Comparison of ENCODE assay signal across 15 mouse cellular contexts in genomic region chr2:163397071-163397470, GRCm38 (mm10). TPM values are rescaled to one million over a fixed set of nuclear protein-coding genes. Genes with fewer than 3 reads are reported as not detected.
DNase-seq lines count a peak whose midpoint lies in the region; ATAC-seq and TF ChIP-seq lines count a peak whose summit lies in the region.
"Had no signal": no experiment of that assay in that cellular context is flagged by ENCODE, and none has a peak within 500 bp of the region (broad histone marks: within the 10 kb centered on the region; RNA-seq: fewer than 3 reads in every experiment).

No protein-coding gene starts in this region.

- H3K9ac ChIP-seq in kidney, postnatal 0 days (ENCODE audit: low read depth, low read length): peak overlapping the region; percentile 40; the same call in 1 of the 2 replicates
- 0 out of 2 replicates have a peak overlapping the region, but pooled peaks have one; percentile 30 for H3K9ac ChIP-seq in embryonic facial prominence, embryonic 14.5 days (ENCODE audit: low read depth, low read length)
- peak overlapping the region; percentile 22; the same call in 1 of the 2 replicates for H3K9ac ChIP-seq in limb, embryonic 14.5 days (ENCODE audit: low read depth, low read length, severe bottlenecking)
- H3K9ac ChIP-seq in liver, embryonic 11.5 days (ENCODE audit: low read depth, low read length): no peak overlapping the region

- peak; percentile 92 for DNase-seq in heart, adult 11 months
- no peak for DNase-seq in heart, adult 8-10 months (ENCODE audit: low spot score)
- DNase-seq in kidney, postnatal 0 days (ENCODE audit: low spot score): no peak
- no peak for DNase-seq in kidney, adult 11 months
- no peak for DNase-seq in embryonic facial prominence, embryonic 14.5 days (ENCODE audit: low spot score)
- no peak for DNase-seq in limb, embryonic 14.5 days (ENCODE audit: low spot score)
- DNase-seq in layer of hippocampus, postnatal 25 days (ENCODE audit: extremely low spot score in 1 of 2, low spot score in 1 of 2): no peak
- no peak for DNase-seq in liver, embryonic 11.5 days (ENCODE audit: low spot score)
- DNase-seq: cerebellum, postnatal 25 days; layer of hippocampus, adult 9-11 months; right cerebral cortex, adult 18-20 months had no signal

- peak overlapping the region; percentile 55 for H3K4me2 ChIP-seq in kidney, postnatal 0 days (ENCODE audit: low read length)
- peak overlapping the region; percentile 41 for H3K4me2 ChIP-seq in embryonic facial prominence, embryonic 14.5 days (ENCODE audit: low read depth, low read length)
- H3K4me2 ChIP-seq in limb, embryonic 14.5 days (replicated peaks; ENCODE audit: low read depth, low read length, severe bottlenecking): peak overlapping the region; percentile 32; the same call in 1 of the 2 replicates
- no peak overlapping the region for H3K4me2 ChIP-seq in liver, embryonic 11.5 days

- no peak for TF ChIP-seq CTCF in kidney, postnatal 0 days (IDR thresholded peaks at IDR 0.05; ENCODE audit: low read depth)

- no peaks in the 10 kb centered on the region for H3K36me3 ChIP-seq in kidney, postnatal 0 days (ENCODE audit: insufficient read depth, low read length)
- no peaks in the 10 kb centered on the region for H3K36me3 ChIP-seq in embryonic facial prominence, embryonic 14.5 days (ENCODE audit: control insufficient read depth, insufficient read depth, low read length)
- H3K36me3 ChIP-seq in limb, embryonic 14.5 days (ENCODE audit: control insufficient read depth, insufficient read depth, low read length): no peaks in the 10 kb centered on the region
- no peaks in the 10 kb centered on the region for H3K36me3 ChIP-seq in liver, embryonic 11.5 days (ENCODE audit: control insufficient read depth, insufficient read depth, low read length)
- H3K36me3 ChIP-seq: G1E; midbrain, embryonic 10.5 days had no signal

- H3K4me1 ChIP-seq in kidney, postnatal 0 days (replicated peaks; ENCODE audit: insufficient read depth, low read length): peaks cover 13% of the 10 kb centered on the region
- H3K4me1 ChIP-seq in embryonic facial prominence, embryonic 14.5 days (ENCODE audit: control insufficient read depth, insufficient read depth, low read length): peaks cover 8% of the 10 kb centered on the region
- peaks cover 6% of the 10 kb centered on the region; the same call in 1 of the 2 replicates for H3K4me1 ChIP-seq in limb, embryonic 14.5 days (ENCODE audit: control insufficient read depth, insufficient read depth, low read length)
- H3K4me1 ChIP-seq in liver, embryonic 11.5 days (replicated peaks; ENCODE audit: control insufficient read depth, insufficient read depth, low read length): no peaks in the 10 kb centered on the region; the same call in 1 of the 2 replicates

- peak overlapping the region; percentile 28 for H3K4me3 ChIP-seq in kidney, postnatal 0 days (replicated peaks; ENCODE audit: low read depth, low read length)
- peak overlapping the region; percentile 20; the same call in 1 of the 2 replicates for H3K4me3 ChIP-seq in embryonic facial prominence, embryonic 14.5 days (ENCODE audit: low read depth, low read length)
- no peak overlapping the region for H3K4me3 ChIP-seq in limb, embryonic 14.5 days (replicated peaks; ENCODE audit: low read length)
- H3K4me3 ChIP-seq in liver, embryonic 11.5 days (ENCODE audit: low read depth, low read length): no peak overlapping the region

- H3K9me3 ChIP-seq in kidney, postnatal 0 days (replicated peaks; ENCODE audit: low read length): no peaks in the 10 kb centered on the region
- no peaks in the 10 kb centered on the region for H3K9me3 ChIP-seq in embryonic facial prominence, embryonic 14.5 days (ENCODE audit: control insufficient read depth, low read length)
- H3K9me3 ChIP-seq in limb, embryonic 14.5 days (ENCODE audit: control insufficient read depth, low read length): no peaks in the 10 kb centered on the region
- no peaks in the 10 kb centered on the region for H3K9me3 ChIP-seq in liver, embryonic 11.5 days (ENCODE audit: control insufficient read depth, low read length)
- H3K9me3 ChIP-seq: G1E; midbrain, embryonic 10.5 days had no signal

- no peak for TF ChIP-seq POLR2A in limb, embryonic 14.5 days (IDR thresholded peaks at IDR 0.05; ENCODE audit: borderline replicate concordance, extremely low read depth, insufficient read depth, insufficient read length)

- H3K27ac ChIP-seq in kidney, postnatal 0 days: no peak overlapping the region
- no peak overlapping the region for H3K27ac ChIP-seq in embryonic facial prominence, embryonic 14.5 days (replicated peaks; ENCODE audit: low read depth, low read length)
- H3K27ac ChIP-seq in limb, embryonic 14.5 days (replicated peaks; ENCODE audit: low read depth, low read length): no peak overlapping the region
- no peak overlapping the region for H3K27ac ChIP-seq in liver, embryonic 11.5 days (ENCODE audit: low read depth, low read length)

- ATAC-seq in kidney, postnatal 0 days (replicated peaks; ENCODE audit: low FRiP score, low read depth): no peak; the same call in 1 of the 2 replicates
- no peak for ATAC-seq in embryonic facial prominence, embryonic 14.5 days (ENCODE audit: low read depth)
- ATAC-seq in limb, embryonic 14.5 days (ENCODE audit: low FRiP score, low read depth): no peak
- ATAC-seq in liver, embryonic 11.5 days (replicated peaks; ENCODE audit: low FRiP score): no peak
- ATAC-seq: hindbrain, embryonic 16.5 days had no signal

- no peaks in the 10 kb centered on the region for H3K27me3 ChIP-seq in kidney, postnatal 0 days (ENCODE audit: insufficient read depth, low read length)
- H3K27me3 ChIP-seq in embryonic facial prominence, embryonic 14.5 days (replicated peaks; ENCODE audit: control insufficient read depth, insufficient read depth, low read length): no peaks in the 10 kb centered on the region
- H3K27me3 ChIP-seq in limb, embryonic 14.5 days (ENCODE audit: control insufficient read depth, insufficient read depth, low read length): no peaks in the 10 kb centered on the region
- H3K27me3 ChIP-seq in liver, embryonic 11.5 days (replicated peaks; ENCODE audit: control insufficient read depth, insufficient read depth, low read length): 0 out of 2 replicates have a peak, but pooled peaks cover 4% of the 10 kb centered on the region

- WGBS in kidney, postnatal 0 days: 85% methylated on average over 19 of the region's 19 CpGs
- 87% methylated on average over 19 of the region's 19 CpGs for WGBS in embryonic facial prominence, embryonic 14.5 days
- WGBS in limb, embryonic 14.5 days: 86% methylated on average over 19 of the region's 19 CpGs
- 81% methylated on average over 19 of the region's 19 CpGs for WGBS in liver, embryonic 11.5 days

RNA-seq across cellular contexts. Expression of gene Jph2, which starts 0.7 kb away (rescaled TPM):
- total RNA-seq in heart, adult 8-10 months (2022): 100 to 1,000 TPM; 423 to 464 (median 433) TPM
- 3.4 and 3.5 TPM in 2 replicates for polyA plus RNA-seq in kidney, postnatal 0 days (2015; fragmentation: Nextera tagmentation; extraction: Ambion mirVana)
- polyA plus RNA-seq in embryonic facial prominence, embryonic 14.5 days (2014; fragmentation: Nextera tagmentation; extraction: Ambion mirVana): 3.5 and 4.1 TPM in 2 replicates
- 8.2 and 9.9 TPM in 2 replicates for polyA plus RNA-seq in limb, embryonic 14.5 days (2012; rRNA removed)
- 2.1 and 2.6 TPM in 2 replicates for polyA plus RNA-seq in limb, embryonic 14.5 days (2014; fragmentation: Nextera tagmentation; extraction: Ambion mirVana)
- total RNA-seq in layer of hippocampus, postnatal 25 days (2021): under 1 TPM; 0.37 to 0.70 TPM
- 0.19 and 0.26 TPM in 2 replicates for polyA plus RNA-seq in liver, embryonic 11.5 days (2014; fragmentation: Nextera tagmentation; extraction: Ambion mirVana)
- polyA plus RNA-seq: G1E had no signal

RNA-seq across cellular contexts. Expression of gene Oser1, which starts 27.4 kb away (rescaled TPM):
- 10 to 100 TPM; 19.4 to 21.8 (median 20.3) TPM for total RNA-seq in heart, adult 8-10 months (2022)
- polyA plus RNA-seq in kidney, postnatal 0 days (2015; fragmentation: Nextera tagmentation; extraction: Ambion mirVana): 74.9 and 78.2 TPM in 2 replicates
- 79.0 and 82.1 TPM in 2 replicates for polyA plus RNA-seq in embryonic facial prominence, embryonic 14.5 days (2014; fragmentation: Nextera tagmentation; extraction: Ambion mirVana)
- 28.7 and 33.8 TPM in 2 replicates for polyA plus RNA-seq in limb, embryonic 14.5 days (2012; rRNA removed)
- polyA plus RNA-seq in limb, embryonic 14.5 days (2014; fragmentation: Nextera tagmentation; extraction: Ambion mirVana): 85.8 and 88.5 TPM in 2 replicates
- total RNA-seq in layer of hippocampus, postnatal 25 days (2021): 10 to 100 TPM; 20.4 to 21.5 TPM
- 61.0 and 67.8 TPM in 2 replicates for polyA plus RNA-seq in liver, embryonic 11.5 days (2014; fragmentation: Nextera tagmentation; extraction: Ambion mirVana)

RNA-seq across cellular contexts. Expression of gene Gdap1l1, which starts 41.2 kb away (rescaled TPM):
- total RNA-seq in heart, adult 8-10 months (2022): not detected
- 0.64 and 0.74 TPM in 2 replicates for polyA plus RNA-seq in kidney, postnatal 0 days (2015; fragmentation: Nextera tagmentation; extraction: Ambion mirVana)
- polyA plus RNA-seq in embryonic facial prominence, embryonic 14.5 days (2014; fragmentation: Nextera tagmentation; extraction: Ambion mirVana): 6.2 and 6.9 TPM in 2 replicates
- polyA plus RNA-seq in limb, embryonic 14.5 days (2012; rRNA removed): 0.46 and 0.60 TPM in 2 replicates
- polyA plus RNA-seq in limb, embryonic 14.5 days (2014; fragmentation: Nextera tagmentation; extraction: Ambion mirVana): 0.22 and 0.43 TPM in 2 replicates
- total RNA-seq in layer of hippocampus, postnatal 25 days (2021): 10 to 100 TPM; 64.5 to 74.6 TPM
- 1.4 and 1.7 TPM in 2 replicates for polyA plus RNA-seq in liver, embryonic 11.5 days (2014; fragmentation: Nextera tagmentation; extraction: Ambion mirVana)
- total RNA-seq: liver, adult 2 months had no signal
- polyA plus RNA-seq: G1E; liver, adult 2 months had no signal

Comparison
In these comparisons a context has a peak if more than half of its experiments do, and no peak if none do; other contexts are left out.
1. H3K4me3 ChIP-seq: peak in kidney, postnatal 0 days (single experiment) and embryonic facial prominence, embryonic 14.5 days (single experiment); none in limb, embryonic 14.5 days (single experiment) and liver, embryonic 11.5 days (single experiment).